Mouse (Mus musculus) liver, embryonic 11.5 days (tissue): Measurements from ENCODE around the gene Cabin1. TPM values are rescaled to one million over a fixed set of nuclear protein-coding genes. Genes with fewer than 3 reads are reported as not detected.
A peak's percentile ranks its signal among the peaks of the same experiment; 100 is the strongest.

Source experiments
- ATAC-seq: fragments of 200-750 bp; cut with Nextera tagmentation; replicated peaks from 2 replicates; pipeline ENCODE4 v1.8.0; 2017; ENCODE audit warnings: moderate number of reproducible peaks, mild to moderate bottlenecking, moderate TSS enrichment, moderate library complexity; ENCODE audit not compliant: low FRiP score
- DNase-seq: peaks from one replicate; pipeline ENCODE4 v3.0.0-alpha.2; 2017; ENCODE audit warnings: low spot score
- H3K27ac ChIP-seq: fragments of 300-500 bp; sonication (generic); 2 replicates; pipeline ENCODE4 v1.5.1; 2014; ENCODE audit warnings: mild to moderate bottlenecking, low read depth, low read length, control low read depth
- H3K27me3 ChIP-seq: fragments of 300-500 bp; sonication (generic); replicated peaks from 2 replicates; pipeline ENCODE4 v1.6.1; 2014; ENCODE audit warnings: low read length, mixed read lengths; ENCODE audit not compliant: control insufficient read depth, insufficient read depth
- H3K36me3 ChIP-seq: fragments of 300-500 bp; sonication (generic); 2 replicates; pipeline ENCODE4 v1.6.1; 2014; ENCODE audit warnings: mild to moderate bottlenecking, low read length, moderate library complexity, mixed read lengths; ENCODE audit not compliant: control insufficient read depth, insufficient read depth
- H3K4me1 ChIP-seq: fragments of 300-500 bp; sonication (generic); replicated peaks from 2 replicates; pipeline ENCODE4 v1.6.1; 2014; ENCODE audit warnings: low read length, mixed read lengths; ENCODE audit not compliant: control insufficient read depth, insufficient read depth
- H3K4me2 ChIP-seq: fragments of 300-500 bp; sonication (generic); 2 replicates; pipeline ENCODE4 v1.6.1; 2014; ENCODE audit warnings: mild to moderate bottlenecking, control low read depth, moderate library complexity
- H3K4me3 ChIP-seq: fragments of 300-500 bp; sonication (generic); 2 replicates; pipeline ENCODE4 v1.5.1; 2014; ENCODE audit warnings: low read depth, low read length, control low read depth
- H3K9ac ChIP-seq: fragments of 300-500 bp; sonication (generic); 2 replicates; pipeline ENCODE4 v1.6.1; 2014; ENCODE audit warnings: low read depth, low read length, control low read depth
- H3K9me3 ChIP-seq: fragments of 300-500 bp; sonication (generic); 2 replicates; pipeline ENCODE4 v1.6.1; 2016; ENCODE audit warnings: low read length, inconsistent platforms, mixed read lengths; ENCODE audit not compliant: control insufficient read depth
- WGBS: fragments of 180-500 bp; shearing (Covaris S2); extraction: QIAGEN DNeasy Blood & Tissue Kit; methylation state at CpG from one replicate; pipeline ENCODE4 v1.1.7; 2014; 5-methylcytosine and 5-hydroxymethylcytosine counted together
- polyA plus RNA-seq: library from polyadenylated mRNA; unstranded; fragments of >200 nt; fragmentation: Nextera tagmentation; extraction: Ambion mirVana; gene quantifications from 2 replicates; pipeline ENCODE4 v1.2.1, GENCODE M21; 2014

Cabin1 gene
- 30.3 and 33.3 TPM in 2 replicates for polyA plus RNA-seq

GRCm38 (mm10) chr10:75763682-75764518, at the start of gene Cabin1:
Cabin1 (minus strand) TSS chr10:75764341.
- Histone ChIP-seq H3K4me2 (peak within 1 kb of the TSS; percentile 87), H3K4me3 (peak within 1 kb of the TSS; percentile 79), H3K9me3 (no peaks in the 10 kb centered on the region), H3K4me1 (peaks cover 3% of the 10 kb centered on the region; the same call in 1 of the 2 replicates), H3K27ac (peak within 1 kb of the TSS; percentile 91), H3K9ac (peak within 1 kb of the TSS; percentile 62), H3K27me3 (no peaks in the 10 kb centered on the region), H3K36me3 (peaks cover 14% of the 10 kb centered on the region; the same call in 1 of the 2 replicates)
- peak; percentile 97 for DNase-seq
- peak; percentile 95 for ATAC-seq
- WGBS = under 1% methylated on average over 60 of the region's 61 CpGs

DNA sequence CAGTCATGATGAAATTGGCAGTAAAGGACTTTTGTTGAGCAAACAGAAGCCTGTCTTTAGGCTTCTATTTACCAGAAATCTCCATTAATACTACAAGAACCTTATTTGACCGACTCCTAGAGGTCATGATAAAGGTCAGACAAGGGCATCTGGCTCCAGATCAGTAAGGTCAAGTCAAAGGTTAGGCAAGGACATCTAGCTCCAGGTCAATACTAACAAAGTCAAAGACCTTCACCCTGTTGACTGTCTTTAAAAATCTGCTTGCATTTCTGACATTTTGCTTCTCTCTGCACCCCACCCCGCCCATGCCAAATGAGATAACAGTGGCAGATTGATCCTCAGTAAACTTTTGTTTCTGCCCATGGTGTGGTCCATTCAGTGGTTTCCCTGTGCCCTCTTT, 40.1 kb upstream of the Cabin1 start:
- H3K4me3 ChIP-seq = no peak overlapping the region
- H3K27ac ChIP-seq = no peak overlapping the region
- H3K9ac ChIP-seq = no peak overlapping the region
- DNase-seq (no peak), ATAC-seq (no peak)
- WGBS = 52% methylated on average over 2 of the region's 2 CpGs
- H3K4me1 ChIP-seq = no peaks in the 10 kb centered on the region
- no peak overlapping the region for H3K4me2 ChIP-seq
- H3K27me3 ChIP-seq = no peaks in the 10 kb centered on the region
- H3K36me3 ChIP-seq = no peaks in the 10 kb centered on the region
- H3K9me3 ChIP-seq = no peaks in the 10 kb centered on the region

DNA sequence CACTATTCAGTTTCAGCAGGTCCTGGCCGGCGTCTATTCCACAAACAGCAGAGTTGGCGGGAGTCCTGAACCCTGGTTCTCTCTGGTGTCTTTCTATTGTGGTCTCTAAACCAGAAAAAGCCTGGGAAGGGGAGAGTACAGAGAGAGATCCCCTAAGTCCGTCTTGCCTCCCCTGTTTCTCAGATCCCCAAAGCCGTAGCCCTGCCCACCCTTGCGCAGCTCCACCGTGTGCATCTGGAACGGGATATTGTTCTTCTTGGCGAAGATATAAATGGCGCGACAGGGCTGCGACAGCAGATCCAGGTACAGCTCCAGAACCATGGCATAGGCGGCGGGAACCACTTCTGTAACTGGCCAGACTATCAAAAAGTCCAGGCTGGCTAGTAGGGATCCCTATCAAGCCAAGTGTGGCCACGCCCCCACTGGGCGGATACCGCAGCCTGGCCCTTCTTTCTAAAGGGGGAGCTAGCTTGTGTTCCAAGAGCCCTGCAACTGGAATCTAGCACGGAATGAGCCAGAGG, 34.1 kb upstream of the Cabin1 start, which contains the start of gene Gstt1:
TSS of gene Gstt1 (minus strand) at position 409 of the 521 bp plus-strand sequence.
- Histone ChIP-seq H3K27ac (no peak within 1 kb of the TSS), H3K4me2 (peak within 1 kb of the TSS; percentile 87), H3K9ac (peak within 1 kb of the TSS; percentile 56), H3K36me3 (no peaks in the 10 kb centered on the region), H3K9me3 (no peaks in the 10 kb centered on the region), H3K4me1 (0 out of 2 replicates have a peak, but pooled peaks cover 4% of the 10 kb centered on the region), H3K4me3 (peak within 1 kb of the TSS; percentile 48), H3K27me3 (no peaks in the 10 kb centered on the region; the same call in 1 of the 2 replicates)
- 4% methylated on average over 18 of the region's 18 CpGs for WGBS
- ATAC-seq = peak; percentile 69
- DNase-seq = peak; percentile 61

DNA sequence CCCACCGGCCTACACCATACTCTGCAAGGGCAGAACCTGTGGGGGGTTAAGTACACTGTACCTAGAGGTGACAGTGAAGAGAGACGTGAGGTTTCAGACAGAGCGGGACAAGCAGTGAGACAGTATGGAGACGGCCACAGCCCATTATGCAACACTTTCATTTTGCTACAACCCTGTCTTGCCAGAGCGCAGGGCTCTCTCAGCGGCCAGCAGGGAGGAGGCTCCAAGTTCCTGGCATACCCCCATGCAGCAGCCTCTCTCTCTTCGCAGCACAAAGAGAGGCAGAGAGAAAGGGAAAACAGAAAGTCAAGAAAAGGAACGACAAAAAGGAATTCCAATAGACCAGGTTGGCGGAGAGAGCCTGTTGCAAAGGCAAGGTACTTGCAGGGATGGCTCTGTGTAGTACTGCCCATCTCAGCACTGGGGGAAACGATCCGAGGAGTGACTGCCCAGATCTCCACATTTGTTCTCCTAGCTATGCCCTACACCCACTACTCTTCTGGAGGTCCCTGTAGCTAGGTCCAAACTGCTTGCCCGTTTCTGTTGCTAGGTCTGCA, 33.6 kb upstream of the Cabin1 start:
- 0 out of 2 replicates have a peak, but pooled peaks cover 4% of the 10 kb centered on the region for H3K4me1 ChIP-seq
- 1% methylated on average over 12 of the region's 12 CpGs for WGBS

GRCm38 (mm10) chr10:75796731-75797516, 32.8 kb upstream of the Cabin1 start:
- 0 out of 2 replicates have a peak, but pooled peaks cover 4% of the 10 kb centered on the region for H3K4me1 ChIP-seq
- no peaks in the 10 kb centered on the region; the same call in 1 of the 2 replicates for H3K27me3 ChIP-seq
- H3K36me3 ChIP-seq = 0 out of 2 replicates have a peak, but pooled peaks cover 2% of the 10 kb centered on the region
- peak overlapping the region; percentile 48 for H3K4me3 ChIP-seq
- no peak for DNase-seq
- no peak overlapping the region for H3K9ac ChIP-seq
- peak overlapping the region; percentile 21; the same call in 1 of the 2 replicates for H3K27ac ChIP-seq
- WGBS = 42% methylated on average over 11 of the region's 11 CpGs
- H3K4me2 ChIP-seq = peak overlapping the region; percentile 87
- H3K9me3 ChIP-seq = no peaks in the 10 kb centered on the region
- no peak for ATAC-seq

More for the DNA sequence above, 33.6 kb upstream of the Cabin1 start:
- peak overlapping the region; percentile 48 for H3K4me3 ChIP-seq
- no peak overlapping the region for H3K27ac ChIP-seq
- no peaks in the 10 kb centered on the region for H3K36me3 ChIP-seq
- ATAC-seq = peak; percentile 61
- peak; percentile 57 for DNase-seq
- peak overlapping the region; percentile 87 for H3K4me2 ChIP-seq
- H3K9me3 ChIP-seq = no peaks in the 10 kb centered on the region
- H3K9ac ChIP-seq = peak overlapping the region; percentile 56
- no peaks in the 10 kb centered on the region; the same call in 1 of the 2 replicates for H3K27me3 ChIP-seq

DNA sequence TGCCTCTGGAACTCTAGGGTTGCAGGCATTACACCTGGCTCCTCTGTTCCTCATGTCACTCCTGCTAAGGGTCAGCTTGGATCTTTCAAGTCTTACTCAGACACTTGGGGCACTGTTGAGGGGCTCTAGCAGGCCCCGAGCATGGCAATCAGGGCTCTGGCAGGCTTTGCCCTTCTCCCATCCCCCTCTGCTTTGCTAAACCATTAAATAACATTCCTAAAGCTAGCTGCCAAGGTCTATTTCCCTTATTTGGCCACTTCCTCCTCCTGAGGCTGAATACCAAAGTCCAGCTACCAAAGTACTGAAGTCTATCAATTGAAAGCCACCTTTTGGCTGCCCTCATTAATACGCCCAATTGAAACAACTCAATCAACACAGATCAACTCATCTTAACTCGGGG, 30.7 kb upstream of the Cabin1 start:
- Histone ChIP-seq H3K4me3 (no peak overlapping the region), H3K4me2 (peak overlapping the region; percentile 22; the same call in 1 of the 2 replicates), H3K27me3 (no peaks in the 10 kb centered on the region; the same call in 1 of the 2 replicates), H3K36me3 (0 out of 2 replicates have a peak, but pooled peaks cover 3% of the 10 kb centered on the region), H3K9ac (no peak overlapping the region), H3K27ac (no peak overlapping the region), H3K4me1 (0 out of 2 replicates have a peak, but pooled peaks cover 7% of the 10 kb centered on the region), H3K9me3 (no peaks in the 10 kb centered on the region)
- ATAC-seq = no peak
- WGBS = 30% methylated on average over 3 of the region's 3 CpGs
- DNase-seq = no peak

- Histone ChIP-seq H3K9ac (no peak overlapping the region; the same call in 1 of the 2 replicates), H3K4me3 (no peak overlapping the region), H3K9me3 (no peaks in the 10 kb centered on the region), H3K27me3 (no peaks in the 10 kb centered on the region), H3K4me1 (0 out of 2 replicates have a peak, but pooled peaks cover 3% of the 10 kb centered on the region), H3K27ac (peak overlapping the region; percentile 16; the same call in 1 of the 2 replicates), H3K4me2 (no peak overlapping the region), H3K36me3 (0 out of 2 replicates have a peak, but pooled peaks cover 3% of the 10 kb centered on the region)
- no peak for DNase-seq
- 21% methylated on average over 7 of the region's 7 CpGs for WGBS
- no peak for ATAC-seq
These were observed 26.6 kb upstream of the Cabin1 start for GRCm38 (mm10) chr10:75790773-75791172.
